Mouse (Mus musculus) midbrain, embryonic 14.5 days (tissue): ENCODE measurements at regions not wholly inside any gene's neighbourhood (a gene's known extent, or its start where the extent isn't known, plus 50 kb on each side); places are given as distances from the start of the nearest gene placed in this dataset.

Source experiments
- ATAC-seq: fragments of 200-750 bp; cut with Nextera tagmentation; 2 replicates; pipeline ENCODE4 v1.8.0; 2017; ENCODE audit warnings: moderate number of reproducible peaks, moderate library complexity; ENCODE audit not compliant: low FRiP score, low TSS enrichment
- DNase-seq: peaks from one replicate; pipeline ENCODE4 v3.0.0-alpha.2; 2015
- H3K27ac ChIP-seq: fragments of 300-500 bp; sonication (generic); replicated peaks from 2 replicates; pipeline ENCODE4 v1.5.1; 2014; ENCODE audit warnings: mild to moderate bottlenecking, low read depth, low read length, moderate library complexity
- H3K27me3 ChIP-seq: fragments of 300-500 bp; sonication (generic); 2 replicates; pipeline ENCODE4 v1.6.1; 2014; ENCODE audit warnings: low read length, control low read depth, mixed read lengths; ENCODE audit not compliant: control insufficient read depth, insufficient read depth
- H3K36me3 ChIP-seq: fragments of 300-500 bp; sonication (generic); 2 replicates; pipeline ENCODE4 v1.6.1; 2014; ENCODE audit warnings: low read length, control low read depth; ENCODE audit not compliant: control insufficient read depth, insufficient read depth
- H3K4me1 ChIP-seq: fragments of 300-500 bp; sonication (generic); 2 replicates; pipeline ENCODE4 v1.6.1; 2014; ENCODE audit warnings: mild to moderate bottlenecking, antibody characterized with exemption, low read length, control low read depth; ENCODE audit not compliant: control insufficient read depth, insufficient read depth
- H3K4me2 ChIP-seq: fragments of 300-500 bp; sonication (generic); 2 replicates; pipeline ENCODE4 v1.6.1; 2014; ENCODE audit warnings: mild to moderate bottlenecking, low read length, moderate library complexity
- H3K4me3 ChIP-seq: fragments of 300-500 bp; sonication (generic); replicated peaks from 2 replicates; pipeline ENCODE4 v1.5.1; 2014; ENCODE audit warnings: low read depth, low read length
- H3K9ac ChIP-seq: fragments of 300-500 bp; sonication (generic); replicated peaks from 2 replicates; pipeline ENCODE4 v1.6.1; 2014; ENCODE audit warnings: mild to moderate bottlenecking, low read length, moderate library complexity
- H3K9me3 ChIP-seq: fragments of 300-500 bp; sonication (generic); 2 replicates; pipeline ENCODE4 v1.6.1; 2016; ENCODE audit warnings: low read length, control low read depth, mixed read lengths; ENCODE audit not compliant: control insufficient read depth
- WGBS: fragments of 180-500 bp; shearing (Covaris S2); extraction: QIAGEN DNeasy Blood & Tissue Kit; methylation state at CpG from one replicate; pipeline ENCODE4 v1.1.7; 2014; 5-methylcytosine and 5-hydroxymethylcytosine counted together

GRCm38 (mm10) chr1:81594606-81595005, 517.9 kb downstream of the Nyap2 start:
- H3K9me3 ChIP-seq, result no peaks in the 10 kb centered on the region
- peak overlapping the region; percentile 51 for H3K4me2 ChIP-seq
- peak overlapping the region; percentile 31; the same call in 1 of the 2 replicates for H3K4me3 ChIP-seq
- peak overlapping the region; percentile 94 for H3K27ac ChIP-seq
- H3K4me1 ChIP-seq, result peaks cover 11% of the 10 kb centered on the region
- DNase-seq (peak; percentile 39), ATAC-seq (no peak)
- 0 out of 2 replicates have a peak overlapping the region, but pooled peaks have one; percentile 52 for H3K9ac ChIP-seq
- no peaks in the 10 kb centered on the region for H3K36me3 ChIP-seq
- 2% methylated on average over 3 of the region's 3 CpGs for WGBS
- H3K27me3 ChIP-seq, result no peaks in the 10 kb centered on the region

GRCm38 (mm10) chr1:81608772-81609171, 532.0 kb downstream of the Nyap2 start:
- H3K4me3 ChIP-seq, result no peak overlapping the region
- WGBS, result 0% methylated on average over 1 of the region's 1 CpGs
- H3K9me3 ChIP-seq, result no peaks in the 10 kb centered on the region
- no peak overlapping the region for H3K9ac ChIP-seq
- H3K4me1 ChIP-seq, result no peaks in the 10 kb centered on the region
- no peak overlapping the region for H3K27ac ChIP-seq
- no peaks in the 10 kb centered on the region for H3K27me3 ChIP-seq
- DNase-seq, result no peak
- H3K36me3 ChIP-seq, result no peaks in the 10 kb centered on the region
- ATAC-seq, result no peak
- no peak overlapping the region for H3K4me2 ChIP-seq

- no peaks in the 10 kb centered on the region for H3K9me3 ChIP-seq
- ATAC-seq (no peak), DNase-seq (no peak)
- H3K9ac ChIP-seq, result no peak overlapping the region
- H3K4me2 ChIP-seq, result no peak overlapping the region
- H3K36me3 ChIP-seq, result no peaks in the 10 kb centered on the region
- H3K27ac ChIP-seq, result no peak overlapping the region
- no peaks in the 10 kb centered on the region for H3K4me1 ChIP-seq
- 78% methylated on average over 2 of the region's 2 CpGs for WGBS
- H3K4me3 ChIP-seq, result no peak overlapping the region
- H3K27me3 ChIP-seq, result no peaks in the 10 kb centered on the region
Observed at GRCm38 (mm10) chr1:81618880-81619279, 542.1 kb downstream of the Nyap2 start.

GRCm38 (mm10) chr1:81624141-81624540, 547.4 kb downstream of the Nyap2 start:
- DNase-seq (no peak), ATAC-seq (no peak)
- Histone ChIP-seq H3K9ac (no peak overlapping the region), H3K36me3 (no peaks in the 10 kb centered on the region), H3K4me1 (no peaks in the 10 kb centered on the region), H3K4me2 (no peak overlapping the region), H3K27me3 (no peaks in the 10 kb centered on the region), H3K4me3 (no peak overlapping the region), H3K27ac (no peak overlapping the region), H3K9me3 (no peaks in the 10 kb centered on the region)
- WGBS, result 83% methylated on average over 4 of the region's 4 CpGs

- ATAC-seq (no peak), DNase-seq (no peak)
Observed at GRCm38 (mm10) chr1:81632704-81633103, 556.0 kb downstream of the Nyap2 start.

GRCm38 (mm10) chr1:81637357-81637756, 560.6 kb downstream of the Nyap2 start:
- WGBS, result 93% methylated on average over 5 of the region's 5 CpGs
- Histone ChIP-seq H3K36me3 (no peaks in the 10 kb centered on the region), H3K9ac (no peak overlapping the region), H3K9me3 (no peaks in the 10 kb centered on the region), H3K4me1 (no peaks in the 10 kb centered on the region), H3K27ac (no peak overlapping the region), H3K27me3 (no peaks in the 10 kb centered on the region), H3K4me2 (no peak overlapping the region), H3K4me3 (no peak overlapping the region)
- ATAC-seq (no peak), DNase-seq (no peak)

More at GRCm38 (mm10) chr1:81632704-81633103, 556.0 kb downstream of the Nyap2 start:
- WGBS, result 86% methylated on average over 1 of the region's 1 CpGs
- Histone ChIP-seq H3K9ac (no peak overlapping the region), H3K27me3 (no peaks in the 10 kb centered on the region), H3K4me1 (no peaks in the 10 kb centered on the region), H3K9me3 (no peaks in the 10 kb centered on the region), H3K4me2 (no peak overlapping the region), H3K27ac (no peak overlapping the region), H3K4me3 (no peak overlapping the region), H3K36me3 (no peaks in the 10 kb centered on the region)

GRCm38 (mm10) chr1:81652990-81653717, 576.4 kb downstream of the Nyap2 start:
- 93% methylated on average over 9 of the region's 9 CpGs for WGBS
- Histone ChIP-seq H3K4me2 (no peak overlapping the region), H3K9ac (no peak overlapping the region), H3K36me3 (no peaks in the 10 kb centered on the region), H3K4me3 (no peak overlapping the region), H3K27me3 (no peaks in the 10 kb centered on the region), H3K4me1 (no peaks in the 10 kb centered on the region), H3K27ac (no peak overlapping the region), H3K9me3 (no peaks in the 10 kb centered on the region)
- ATAC-seq, result no peak
- DNase-seq, result no peak

GRCm38 (mm10) chr1:81661245-81661644, 571.7 kb upstream of the Gm9747 start:
- H3K4me1 ChIP-seq, result no peaks in the 10 kb centered on the region
- no peak overlapping the region for H3K4me2 ChIP-seq
- H3K9me3 ChIP-seq, result no peaks in the 10 kb centered on the region
- DNase-seq (no peak), ATAC-seq (no peak)
- 74% methylated on average over 4 of the region's 4 CpGs for WGBS
- H3K36me3 ChIP-seq, result no peaks in the 10 kb centered on the region
- H3K27me3 ChIP-seq, result no peaks in the 10 kb centered on the region
- no peak overlapping the region for H3K27ac ChIP-seq
- H3K4me3 ChIP-seq, result no peak overlapping the region
- H3K9ac ChIP-seq, result no peak overlapping the region

GRCm38 (mm10) chr1:81671142-81671541, 561.8 kb upstream of the Gm9747 start:
- Histone ChIP-seq H3K9ac (no peak overlapping the region), H3K4me3 (no peak overlapping the region), H3K4me1 (no peaks in the 10 kb centered on the region), H3K27ac (no peak overlapping the region), H3K9me3 (no peaks in the 10 kb centered on the region), H3K36me3 (no peaks in the 10 kb centered on the region), H3K4me2 (no peak overlapping the region), H3K27me3 (no peaks in the 10 kb centered on the region)
- 79% methylated on average over 2 of the region's 2 CpGs for WGBS
- DNase-seq (no peak), ATAC-seq (no peak)
